Mouse (Mus musculus) neutrophil, adult 65 days (primary cell): ENCODE data around the gene Synpr. TPM values are rescaled to one million over a fixed set of nuclear protein-coding genes. Genes with fewer than 3 reads are reported as not detected.

Experiments
- total RNA-seq: library from RNA; stranded (reverse); gene quantifications from 2 replicates; pipeline ENCODE4 v1.2.4, GENCODE M21; 2023

Gene Synpr
- not detected in 2 replicates for total RNA-seq

GRCm38 (mm10) chr14:13284091-13284844 lies at the start of gene Synpr:
Gene Synpr, plus strand, starts transcription at chr14:13284780.

